Mouse (Mus musculus) limb, embryonic 11.5 days (tissue): ENCODE measurements around the gene Vmn1r43. TPM values are rescaled to one million over a fixed set of nuclear protein-coding genes. Genes with fewer than 3 reads are reported as not detected.

Experiments
- ATAC-seq: fragments of 200-750 bp; cut with Nextera tagmentation; 2 replicates; pipeline ENCODE4 v1.8.0; 2017; ENCODE audit warnings: low read depth; ENCODE audit not compliant: insufficient number of reproducible peaks, low FRiP score, low TSS enrichment
- DNase-seq: peaks from one replicate; pipeline ENCODE4 v3.0.0-alpha.2; 2015; ENCODE audit warnings: low spot score
- H3K27ac ChIP-seq: fragments of 300-500 bp; sonication (generic); replicated peaks from 2 replicates; pipeline ENCODE4 v1.5.1; 2014; ENCODE audit warnings: low read depth, mild to moderate bottlenecking, low read length
- H3K27me3 ChIP-seq: fragments of 300-500 bp; sonication (generic); 2 replicates; pipeline ENCODE4 v1.6.1; 2014; ENCODE audit warnings: mild to moderate bottlenecking, low read length, mixed read lengths; ENCODE audit not compliant: control insufficient read depth, insufficient read depth
- H3K36me3 ChIP-seq: fragments of 300-500 bp; sonication (generic); 2 replicates; pipeline ENCODE4 v1.6.1; 2014; ENCODE audit warnings: mild to moderate bottlenecking, low read length, moderate library complexity, mixed read lengths; ENCODE audit not compliant: control insufficient read depth, insufficient read depth
- H3K4me1 ChIP-seq: fragments of 300-500 bp; sonication (generic); 2 replicates; pipeline ENCODE4 v1.6.1; 2014; ENCODE audit warnings: low read length, mixed read lengths; ENCODE audit not compliant: control insufficient read depth, insufficient read depth
- H3K4me2 ChIP-seq: fragments of 300-500 bp; sonication (generic); 2 replicates; pipeline ENCODE4 v1.6.1; 2014; ENCODE audit warnings: low read depth, mild to moderate bottlenecking, moderate library complexity; ENCODE audit not compliant: severe bottlenecking
- H3K4me3 ChIP-seq: fragments of 300-500 bp; sonication (generic); 2 replicates; pipeline ENCODE4 v1.5.1; 2014; ENCODE audit warnings: low read depth, low read length
- H3K9ac ChIP-seq: fragments of 300-500 bp; sonication (generic); 2 replicates; pipeline ENCODE4 v1.6.1; 2014; ENCODE audit warnings: mild to moderate bottlenecking, low read length
- H3K9me3 ChIP-seq: fragments of 300-500 bp; sonication (generic); 2 replicates; pipeline ENCODE4 v1.6.1; 2016; ENCODE audit warnings: low read length; ENCODE audit not compliant: control insufficient read depth
- WGBS: fragments of 180-500 bp; shearing (Covaris S2); extraction: QIAGEN DNeasy Blood & Tissue Kit; methylation state at CpG from one replicate; pipeline ENCODE4 v1.1.7; 2014; 5-methylcytosine and 5-hydroxymethylcytosine counted together
- polyA plus RNA-seq: library from polyadenylated mRNA; unstranded; fragments of >200 nt; fragmentation: Nextera tagmentation; extraction: Ambion mirVana; gene quantifications from 2 replicates; pipeline ENCODE4 v1.2.1, GENCODE M21; 2014

Gene Vmn1r43
- polyA plus RNA-seq, 1 experiment from 2014 or later = not detected

GRCm38 (mm10) chr6:89857552-89857951, 18.7 kb downstream of the Vmn1r43 start:
- no peaks in the 10 kb centered on the region for H3K27me3 ChIP-seq
- no peak overlapping the region for H3K27ac ChIP-seq
- 85% methylated on average over 3 of the region's 3 CpGs for WGBS
- no peak for ATAC-seq
- no peak for DNase-seq
- no peak overlapping the region for H3K4me2 ChIP-seq
- peaks cover 5% of the 10 kb centered on the region; the same call in 1 of the 2 replicates for H3K9me3 ChIP-seq
- H3K9ac ChIP-seq = no peak overlapping the region
- H3K36me3 ChIP-seq = no peaks in the 10 kb centered on the region
- no peak overlapping the region for H3K4me3 ChIP-seq
- H3K4me1 ChIP-seq = no peaks in the 10 kb centered on the region

Other genes starting within 250 kb of the Vmn1r43 start
- 9.0 and 10.4 TPM in 2 replicates for gene Txnrd3, start 232.4 kb downstream of the Vmn1r43 start, polyA plus RNA-seq
- gene Vmn1r40, start 168.9 kb downstream of the Vmn1r43 start, polyA plus RNA-seq = not detected in 2 replicates
- gene Vmn1r41, start 135.6 kb downstream of the Vmn1r43 start, polyA plus RNA-seq = not detected in 2 replicates
- not detected in 2 replicates for gene Vmn1r42, start within 50 bp of the Vmn1r43 start, polyA plus RNA-seq
- gene Vmn1r44, start 7.2 kb upstream of the Vmn1r43 start, polyA plus RNA-seq = not detected in 2 replicates
- gene Vmn1r45, start 64.2 kb upstream of the Vmn1r43 start, polyA plus RNA-seq = not detected in 2 replicates
- not detected in 2 replicates for gene Vmn1r46, start 92.9 kb upstream of the Vmn1r43 start, polyA plus RNA-seq
- not detected in 2 replicates for gene Vmn1r47, start 139.7 kb upstream of the Vmn1r43 start, polyA plus RNA-seq
- gene Vmn1r48, start 160.4 kb upstream of the Vmn1r43 start, polyA plus RNA-seq = not detected in 2 replicates
- gene Vmn1r49, start 202.1 kb upstream of the Vmn1r43 start, polyA plus RNA-seq = not detected in 2 replicates
- gene Vmn1r50, start 225.0 kb upstream of the Vmn1r43 start, polyA plus RNA-seq = not detected in 2 replicates
- gene Vmn1r51, start 246.2 kb upstream of the Vmn1r43 start, polyA plus RNA-seq = not detected in 2 replicates